12 mouse cellular contexts compared by ENCODE assay signal in the genomic region with DNA sequence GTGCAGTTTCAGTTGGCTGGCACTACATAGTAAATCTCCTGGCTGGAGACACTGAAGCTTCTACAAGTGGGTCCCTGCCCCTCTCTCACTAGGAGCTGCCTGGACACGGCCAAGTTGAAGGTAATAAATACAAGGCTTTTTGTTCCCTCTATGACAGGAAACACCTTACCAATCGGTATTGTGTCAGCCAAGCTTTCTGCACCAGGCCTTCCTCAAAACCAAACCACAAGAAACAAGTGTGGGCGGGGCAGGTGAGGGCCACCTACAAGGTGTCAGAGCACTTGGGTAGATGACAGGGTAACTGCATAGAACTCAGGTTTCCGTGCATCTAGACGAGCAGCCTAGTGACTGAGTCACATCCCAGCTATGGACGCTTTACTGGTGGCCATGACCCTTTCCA. TPM values are rescaled to one million over a fixed set of nuclear protein-coding genes. Genes with fewer than 3 reads are reported as not detected.
DNase-seq lines count a peak whose midpoint lies in the region; ATAC-seq lines count a peak whose summit lies in the region.
"Had no signal": no experiment of that assay in that cellular context is flagged by ENCODE, and none has a peak within 500 bp of the region (broad histone marks: within the 10 kb centered on the region; RNA-seq: fewer than 3 reads in every experiment).

No protein-coding gene starts in this region.

- H3K4me2 ChIP-seq in midbrain, embryonic 12.5 days (replicated peaks) = no peak overlapping the region
- H3K4me2 ChIP-seq in midbrain, embryonic 11.5 days = no peak overlapping the region
- H3K4me2 ChIP-seq in embryonic facial prominence, embryonic 15.5 days (replicated peaks) = no peak overlapping the region
- H3K4me2 ChIP-seq: forebrain, embryonic 15.5 days; heart, embryonic 11.5 days; lung, embryonic 15.5 days had no signal

- no peak for DNase-seq in midbrain, embryonic 11.5 days (ENCODE audit: low spot score, missing footprints)
- DNase-seq in thymus, postnatal 36 days = peak; percentile 69 to 81
- DNase-seq in adrenal gland, postnatal 4 days (ENCODE audit: low spot score in 2 of 2) = no peak
- DNase-seq in frontal cortex, postnatal 14 days (ENCODE audit: low spot score in 2 of 2) = no peak
- DNase-seq in adrenal gland, adult 2 months = no peak
- DNase-seq: embryo, embryonic 11 days had no signal

- ATAC-seq in midbrain, embryonic 12.5 days (ENCODE audit: low FRiP score, low read depth) = no peak
- no peak for ATAC-seq in midbrain, embryonic 11.5 days (ENCODE audit: low FRiP score)
- ATAC-seq in embryonic facial prominence, embryonic 15.5 days (ENCODE audit: insufficient number of reproducible peaks, low FRiP score, low TSS enrichment, low read depth) = no peak
- peak; percentile 73 for ATAC-seq in neutrophil, adult 5-6 weeks (ENCODE audit: extremely low read depth, insufficient number of reproducible peaks, low FRiP score, poor library complexity, severe bottlenecking)
- ATAC-seq: forebrain, embryonic 15.5 days had no signal

- H3K27ac ChIP-seq in midbrain, embryonic 12.5 days (replicated peaks) = 0 out of 2 replicates have a peak overlapping the region, but pooled peaks have one; percentile 3
- H3K27ac ChIP-seq in midbrain, embryonic 11.5 days (ENCODE audit: low read depth, low read length) = no peak overlapping the region
- 0 out of 2 replicates have a peak overlapping the region, but pooled peaks have one; percentile 71 for H3K27ac ChIP-seq in embryonic facial prominence, embryonic 15.5 days (replicated peaks)
- H3K27ac ChIP-seq: forebrain, embryonic 15.5 days; lung, embryonic 15.5 days had no signal

- H3K4me3 ChIP-seq in midbrain, embryonic 12.5 days = no peak overlapping the region
- no peak overlapping the region for H3K4me3 ChIP-seq in midbrain, embryonic 11.5 days (ENCODE audit: low read depth, low read length)
- H3K4me3 ChIP-seq in embryonic facial prominence, embryonic 15.5 days (replicated peaks) = no peak overlapping the region
- H3K4me3 ChIP-seq: forebrain, embryonic 15.5 days; lung, embryonic 15.5 days had no signal

- H3K9ac ChIP-seq in midbrain, embryonic 12.5 days (replicated peaks) = no peak overlapping the region
- H3K9ac ChIP-seq in midbrain, embryonic 11.5 days (ENCODE audit: low read length) = no peak overlapping the region
- H3K9ac ChIP-seq in embryonic facial prominence, embryonic 15.5 days = no peak overlapping the region
- H3K9ac ChIP-seq: forebrain, embryonic 15.5 days; lung, embryonic 15.5 days had no signal

- H3K9me3 ChIP-seq in midbrain, embryonic 12.5 days = no peaks in the 10 kb centered on the region
- H3K9me3 ChIP-seq in midbrain, embryonic 11.5 days (ENCODE audit: control insufficient read depth, low read length) = no peaks in the 10 kb centered on the region
- H3K9me3 ChIP-seq in embryonic facial prominence, embryonic 15.5 days (replicated peaks) = no peaks in the 10 kb centered on the region
- H3K9me3 ChIP-seq: forebrain, embryonic 15.5 days; lung, embryonic 15.5 days had no signal

- H3K27me3 ChIP-seq in midbrain, embryonic 12.5 days = no peaks in the 10 kb centered on the region
- no peaks in the 10 kb centered on the region for H3K27me3 ChIP-seq in midbrain, embryonic 11.5 days (ENCODE audit: control insufficient read depth, insufficient read depth, low read length)
- H3K27me3 ChIP-seq in embryonic facial prominence, embryonic 15.5 days = no peaks in the 10 kb centered on the region
- H3K27me3 ChIP-seq: forebrain, embryonic 15.5 days; lung, embryonic 15.5 days had no signal

- WGBS in midbrain, embryonic 12.5 days = 89% methylated on average over 6 of the region's 6 CpGs
- WGBS in midbrain, embryonic 11.5 days = 91% methylated on average over 6 of the region's 6 CpGs
- WGBS in embryonic facial prominence, embryonic 15.5 days = 81% methylated on average over 6 of the region's 6 CpGs

- H3K4me1 ChIP-seq in midbrain, embryonic 12.5 days = peaks cover 38% of the 10 kb centered on the region
- peaks cover 20% of the 10 kb centered on the region for H3K4me1 ChIP-seq in midbrain, embryonic 11.5 days (ENCODE audit: control insufficient read depth, insufficient read depth, low read length)
- H3K4me1 ChIP-seq in embryonic facial prominence, embryonic 15.5 days = peaks cover 49% of the 10 kb centered on the region

- H3K36me3 ChIP-seq in midbrain, embryonic 12.5 days = peaks cover 64% of the 10 kb centered on the region
- peaks cover 39% of the 10 kb centered on the region for H3K36me3 ChIP-seq in midbrain, embryonic 11.5 days (ENCODE audit: control insufficient read depth, insufficient read depth, low read length)
- H3K36me3 ChIP-seq in embryonic facial prominence, embryonic 15.5 days = peaks cover 65% of the 10 kb centered on the region

RNA-seq across cellular contexts. Expression of gene Ncf1, which starts 7.4 kb away (rescaled TPM):
- 2.2 and 3.1 TPM in 2 replicates for polyA plus RNA-seq in midbrain, embryonic 12.5 days (2016; fragmentation: Nextera tagmentation; extraction: Ambion mirVana)
- 2.0 and 3.1 TPM in 2 replicates for polyA plus RNA-seq in midbrain, embryonic 11.5 days (2014; fragmentation: Nextera tagmentation; extraction: Ambion mirVana)
- polyA plus RNA-seq in embryonic facial prominence, embryonic 15.5 days (2015; fragmentation: Nextera tagmentation; extraction: Ambion mirVana) = 10.2 and 10.3 TPM in 2 replicates
- total RNA-seq in neutrophil, adult 5-6 weeks (2017) = 432 and 448 TPM in 2 replicates
- total RNA-seq in adrenal gland, postnatal 4 days (2021) = 10 to 100 TPM in 1 of 2 experiments, 1 to 10 TPM in 1; 5.2 to 10.3 TPM
- 1 to 10 TPM; 8.9 to 9.2 TPM for total RNA-seq in adrenal gland, adult 2 months (2021)
- 15.7 and 16.9 TPM in 2 replicates for polyA plus RNA-seq in adrenal gland, adult 2 months (2012; rRNA removed)

RNA-seq across cellular contexts. Expression of gene Gtf2ird2, which starts 53.0 kb away (rescaled TPM):
- polyA plus RNA-seq in midbrain, embryonic 12.5 days (2016; fragmentation: Nextera tagmentation; extraction: Ambion mirVana) = 14.1 TPM in 2 replicates
- polyA plus RNA-seq in midbrain, embryonic 11.5 days (2014; fragmentation: Nextera tagmentation; extraction: Ambion mirVana) = 6.6 and 7.4 TPM in 2 replicates
- polyA plus RNA-seq in embryonic facial prominence, embryonic 15.5 days (2015; fragmentation: Nextera tagmentation; extraction: Ambion mirVana) = 8.8 and 9.0 TPM in 2 replicates
- 9.5 and 13.1 TPM in 2 replicates for total RNA-seq in neutrophil, adult 5-6 weeks (2017)
- 10 to 100 TPM; 13.9 to 15.9 TPM for total RNA-seq in adrenal gland, postnatal 4 days (2021)
- total RNA-seq in adrenal gland, adult 2 months (2021) = 10 to 100 TPM in 1 of 2 experiments, 1 to 10 TPM in 1; 8.8 to 10.7 TPM
- 5.2 and 5.3 TPM in 2 replicates for polyA plus RNA-seq in adrenal gland, adult 2 months (2012; rRNA removed)

Comparison
In these comparisons a context has a peak if more than half of its experiments do, and no peak if none do; other contexts are left out.
1. DNase-seq: peak in thymus, postnatal 36 days (2 of 2); none in midbrain, embryonic 11.5 days (single experiment), adrenal gland, postnatal 4 days (0 of 2), frontal cortex, postnatal 14 days (0 of 2) and adrenal gland, adult 2 months (single experiment).